Mouse (Mus musculus) 416B (cell line): Measurements from ENCODE around the gene Fbxl17.

Experiments used
- DNase-seq: peaks from one replicate; pipeline ENCODE4 v3.0.0; 2011; ENCODE audit warnings: low read depth

Fbxl17 gene

DNA sequence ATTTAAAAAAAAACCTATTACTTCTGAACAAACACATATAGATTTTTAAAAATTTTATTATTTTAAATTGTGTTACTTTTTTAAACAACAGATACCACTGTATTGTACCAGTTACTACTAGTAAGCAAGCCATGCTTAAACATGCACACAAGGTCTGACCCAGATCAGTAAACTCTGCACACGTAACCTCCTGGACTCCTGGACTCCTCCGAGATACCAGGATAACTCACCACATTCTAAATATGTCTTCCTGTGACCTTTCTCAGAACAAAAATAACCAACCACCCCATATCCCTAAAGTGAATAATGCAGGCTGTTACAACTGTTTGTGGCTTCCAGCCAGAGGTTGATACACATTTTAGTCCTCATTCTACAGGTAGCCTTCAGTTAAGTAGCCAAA lies 170.9 kb downstream of the Fbxl17 start:
- DNase-seq = peak; percentile 41

- DNase-seq = no peak
Observed at GRCm38 (mm10) chr17:63326227-63326626, 173.6 kb downstream of the Fbxl17 start.

GRCm38 (mm10) chr17:63324672-63325071 lies 175.1 kb downstream of the Fbxl17 start:
- DNase-seq = peak; percentile 7

DNA sequence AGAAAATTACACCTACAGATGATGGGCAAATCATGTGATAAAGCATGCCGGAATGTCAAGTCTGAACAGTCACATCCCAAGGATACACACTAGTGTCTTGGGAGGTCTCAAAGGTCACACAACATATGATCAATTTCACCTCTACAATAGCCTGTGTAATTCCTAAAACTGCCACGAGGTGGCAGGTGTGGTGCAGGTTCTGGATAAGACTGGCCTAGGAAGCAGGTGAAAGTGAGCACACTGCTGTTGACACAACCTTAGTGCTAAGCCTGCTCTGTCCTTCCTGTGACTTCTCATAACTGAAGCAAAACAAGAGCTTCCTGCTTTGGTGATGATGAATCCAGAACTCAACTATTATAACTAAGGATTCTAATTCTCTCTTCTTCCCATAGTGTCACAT lies 175.8 kb downstream of the Fbxl17 start:
- DNase-seq = peak; percentile 79

- DNase-seq = no peak
Observed at GRCm38 (mm10) chr17:63322846-63323245, 177.0 kb downstream of the Fbxl17 start.

- peak; percentile 40 for DNase-seq
Observed at GRCm38 (mm10) chr17:63321290-63321689, 178.5 kb downstream of the Fbxl17 start.

DNA sequence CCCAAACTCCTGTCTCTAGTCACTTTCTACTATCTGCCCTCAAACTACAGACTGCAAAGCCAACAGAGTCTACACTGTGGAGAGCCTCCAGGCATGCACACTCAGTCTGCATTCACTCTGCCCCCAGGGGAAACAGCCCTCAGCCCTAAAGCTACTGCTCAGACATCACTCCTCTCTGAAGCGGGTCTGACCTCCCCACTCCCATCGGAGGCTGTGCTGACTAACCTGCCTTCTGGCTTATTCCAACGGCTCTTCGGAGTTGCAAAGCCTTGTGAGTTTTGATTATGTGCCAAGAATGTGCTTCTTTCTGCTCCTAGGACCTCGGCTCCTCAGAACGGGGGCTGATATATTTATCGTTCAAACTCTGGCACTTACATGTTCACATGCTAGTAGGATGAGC lies 182.3 kb downstream of the Fbxl17 start:
- DNase-seq = no peak

GRCm38 (mm10) chr17:63315646-63316480 lies 184.0 kb downstream of the Fbxl17 start:
- no peak for DNase-seq

- DNase-seq = no peak
Observed at GRCm38 (mm10) chr17:63312804-63313203, 187.0 kb downstream of the Fbxl17 start.

GRCm38 (mm10) chr17:63312330-63312729 lies 187.5 kb downstream of the Fbxl17 start:
- DNase-seq = no peak

- no peak for DNase-seq
Observed at GRCm38 (mm10) chr17:63311613-63312012, 188.2 kb downstream of the Fbxl17 start.

DNA sequence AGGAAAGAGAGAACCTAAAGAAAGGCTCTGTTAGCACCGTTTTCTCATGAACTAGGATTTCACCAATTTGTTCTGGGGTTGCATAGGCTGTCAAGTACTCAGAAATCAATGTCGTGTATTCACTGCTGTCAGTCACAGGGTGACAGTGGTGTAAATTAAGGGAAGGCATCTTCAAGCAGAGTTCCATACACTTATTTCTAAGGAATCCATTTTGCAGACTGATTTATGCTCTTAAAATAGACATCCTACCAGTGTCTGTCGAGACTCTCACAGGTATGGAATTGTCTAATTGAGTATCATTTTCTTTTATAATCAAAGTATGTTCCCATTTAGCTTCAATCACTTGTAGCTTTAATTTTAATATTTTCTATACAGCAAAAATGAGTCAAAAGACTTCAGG lies 189.8 kb downstream of the Fbxl17 start:
- DNase-seq = no peak

- DNase-seq = no peak
Observed at GRCm38 (mm10) chr17:63303862-63304261, 196.0 kb downstream of the Fbxl17 start.

DNA sequence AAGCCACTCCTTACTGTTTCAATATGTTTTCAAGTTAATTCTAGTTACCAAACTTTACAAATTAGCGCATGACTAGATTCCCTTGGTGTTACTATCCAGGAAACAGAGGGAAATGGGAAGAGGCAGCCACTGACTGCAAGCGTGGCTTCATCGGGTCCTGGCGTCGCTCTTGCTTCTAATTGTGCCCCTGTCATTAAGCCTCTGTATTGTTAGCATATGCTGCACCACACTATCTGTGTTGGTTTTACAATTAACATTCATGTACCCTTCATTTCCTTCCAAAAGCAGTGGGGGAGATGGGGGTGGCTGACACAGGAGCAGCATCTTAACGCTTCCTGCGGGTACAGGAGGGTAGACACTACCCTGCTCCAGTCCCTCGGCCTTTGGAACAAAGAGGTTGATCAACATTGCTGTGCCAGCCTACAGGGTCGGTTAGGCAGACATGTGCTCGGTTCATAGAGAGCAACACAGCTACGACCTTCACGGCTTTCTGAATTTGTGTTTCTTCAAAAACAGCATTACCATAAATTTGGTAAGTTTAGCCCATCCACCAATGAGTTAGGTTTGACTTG lies 197.9 kb downstream of the Fbxl17 start:
- no peak for DNase-seq

- no peak for DNase-seq
Observed at GRCm38 (mm10) chr17:63295471-63295870, 204.3 kb downstream of the Fbxl17 start.

DNA sequence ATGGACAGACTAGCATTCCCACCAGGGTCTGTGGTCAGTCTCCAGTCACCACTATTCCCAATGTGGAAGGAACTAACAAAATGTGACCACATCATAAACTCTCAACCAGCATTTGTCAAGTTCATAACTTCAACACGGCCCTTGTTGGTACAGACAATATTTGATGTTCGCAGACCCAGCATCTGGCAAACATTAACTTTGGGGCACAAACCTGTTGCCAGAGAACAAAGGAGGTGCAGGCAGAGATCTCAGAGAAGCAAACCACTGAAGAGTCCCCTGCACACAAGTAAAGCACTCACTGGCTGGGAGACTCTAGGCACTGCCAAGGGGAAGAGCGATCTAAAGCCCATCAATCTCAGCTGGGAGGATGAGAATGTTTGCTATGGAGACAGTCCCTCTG lies 204.9 kb downstream of the Fbxl17 start:
- DNase-seq = no peak

DNA sequence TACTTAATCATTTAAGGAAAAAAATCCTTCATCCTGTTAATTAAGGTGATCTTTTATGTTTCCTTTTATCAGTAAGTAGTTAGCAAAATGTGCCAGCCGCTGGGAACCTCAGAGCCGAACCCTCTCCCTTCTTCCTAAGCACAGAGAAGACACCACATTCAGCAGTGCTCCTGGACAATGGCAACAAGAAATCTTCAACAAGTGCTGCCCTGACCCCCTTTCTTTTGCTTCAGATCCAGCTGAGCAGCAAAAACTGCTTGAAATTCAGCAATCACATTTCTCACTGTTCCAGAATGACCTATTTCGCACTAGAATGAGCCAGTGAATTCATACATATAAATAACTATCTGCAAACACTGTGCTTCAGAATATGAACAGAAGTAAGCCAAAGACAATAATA lies 205.8 kb downstream of the Fbxl17 start:
- no peak for DNase-seq

GRCm38 (mm10) chr17:63289317-63289913 lies 210.4 kb downstream of the Fbxl17 start:
- no peak for DNase-seq

DNA sequence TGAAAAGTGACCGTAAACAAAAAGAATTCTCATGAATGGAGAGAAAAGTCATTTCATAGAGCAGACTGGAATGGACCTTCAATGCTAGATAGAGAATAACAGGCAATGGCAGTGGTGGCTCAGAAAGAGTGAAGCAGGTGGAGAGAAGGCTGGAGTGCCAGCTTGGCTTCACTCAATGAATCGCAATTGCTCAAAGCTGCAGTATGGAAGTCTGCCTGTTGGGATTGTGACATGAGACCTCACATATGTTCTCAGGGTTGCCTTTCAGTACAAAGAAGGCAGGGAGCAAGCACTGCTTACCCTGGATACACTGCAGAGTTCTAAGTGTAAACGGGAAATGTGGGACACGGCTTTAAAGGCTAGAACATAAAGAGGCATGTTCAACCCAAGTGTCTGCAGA lies 211.0 kb downstream of the Fbxl17 start:
- no peak for DNase-seq

GRCm38 (mm10) chr17:63287413-63287812 lies 212.4 kb downstream of the Fbxl17 start:
- DNase-seq = no peak

DNA sequence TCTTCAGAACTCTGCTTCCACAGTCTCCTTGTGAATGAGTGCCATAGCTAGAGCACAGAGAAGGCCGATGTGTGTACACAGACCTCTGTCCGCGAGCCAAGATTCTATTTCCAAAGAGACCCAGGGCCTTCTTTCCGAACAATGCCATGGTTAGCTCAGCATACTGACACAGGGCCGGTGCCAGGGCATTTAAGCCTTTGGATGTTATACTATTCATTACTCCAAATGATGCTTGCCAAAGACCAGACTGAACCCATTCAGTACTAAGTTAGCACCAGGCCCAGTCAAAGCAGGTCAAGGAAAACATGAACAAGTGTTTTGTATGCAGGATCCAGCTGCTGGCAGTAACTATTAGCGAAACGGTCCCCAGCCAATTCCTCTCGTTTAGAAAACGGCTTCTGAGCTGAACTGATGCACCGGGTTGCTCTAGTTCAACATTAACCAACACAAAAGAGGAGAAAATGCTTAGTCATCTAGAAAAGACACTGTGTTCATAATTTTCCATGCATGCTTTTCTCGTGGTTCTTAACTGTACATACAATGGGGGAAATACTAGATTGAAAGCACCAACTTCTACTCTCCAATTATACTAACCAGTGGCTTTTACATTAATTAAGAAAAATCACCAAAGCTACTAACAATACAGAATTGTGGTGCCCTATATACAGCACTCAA lies 214.4 kb downstream of the Fbxl17 start:
- peak; percentile 16 for DNase-seq

DNA sequence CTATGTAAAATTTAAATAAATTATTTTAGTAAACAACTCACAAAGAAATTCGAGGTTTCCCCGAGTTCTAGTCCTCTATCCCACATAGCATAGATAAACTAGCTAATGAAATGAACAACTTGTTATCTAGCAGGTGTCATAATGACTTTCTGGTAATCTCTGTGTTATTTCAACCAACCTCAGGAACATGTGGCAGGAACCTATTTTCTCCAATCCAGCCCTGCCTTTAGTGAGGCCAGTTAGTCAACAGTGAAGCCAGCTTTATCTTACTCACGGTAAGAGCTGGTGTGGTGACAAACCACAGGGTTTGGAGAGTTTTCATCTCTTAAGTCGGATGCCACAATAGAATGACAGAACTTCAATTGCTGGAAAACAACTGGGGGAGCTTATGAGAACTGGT lies 215.7 kb downstream of the Fbxl17 start:
- peak; percentile 76 for DNase-seq

DNA sequence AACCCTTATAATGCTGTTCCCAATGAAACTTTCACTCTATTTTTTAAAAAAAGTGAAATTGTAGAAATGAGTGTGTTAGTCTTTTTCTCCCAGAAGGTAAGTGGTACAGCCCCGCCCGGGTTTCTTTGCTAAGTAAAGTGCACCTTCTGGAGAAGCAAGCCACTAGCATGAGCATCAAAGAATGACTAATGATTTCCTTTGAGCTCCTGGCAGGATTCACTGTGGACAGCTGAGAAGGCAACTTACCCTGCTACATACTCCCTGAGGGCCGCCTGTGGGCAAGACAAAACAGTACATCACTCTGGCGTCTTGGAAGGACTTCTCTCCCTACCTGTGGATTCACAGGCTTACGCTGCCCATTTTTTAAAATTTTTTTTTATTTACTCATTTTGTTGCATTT lies 217.8 kb downstream of the Fbxl17 start:
- DNase-seq = peak; percentile 67
